Mouse (Mus musculus) left cerebral cortex, postnatal 14 days (tissue): ENCODE results near the gene Qpct. TPM values are rescaled to one million over a fixed set of nuclear protein-coding genes. Genes with fewer than 3 reads are reported as not detected.

ENCODE experiments used
- DNase-seq, 2 experiments: peaks; one replicate each; pipeline ENCODE4 v3.0.0; 2021 to 2022; ENCODE audit warnings: low spot score in 2 of 2, mixed read lengths in 1 of 2
- intact Hi-C: fragments of 180-260 bp; cut with DNase I; formaldehyde crosslinking; loops from one replicate; pipeline ENCODE4 v1.15.1; 2025
- long read RNA-seq, 2 experiments: library from polyadenylated mRNA; stranded (forward); transcript quantifications; one replicate each; pipeline ENCODE4 v2.0.0; 2021
- total RNA-seq, 2 experiments: library from RNA; stranded (reverse); gene quantifications; 2 replicates each; pipeline ENCODE4 v1.2.3; 2021

Qpct gene
- 10 to 100 TPM in 1 of 2 experiments, 1 to 10 TPM in 1; 7.9 to 12.5 TPM for total RNA-seq
- long read RNA-seq, experiment 1, transcript Qpct-201 (7 exons, 2,059 nt) = major isoform, 16 of 18 reads
- long read RNA-seq, experiment 1, partial matches to known transcripts = 0 of 18 reads
- long read RNA-seq, experiment 1, other reads (novel, unspliced or antisense) = 0 of 18 reads
- long read RNA-seq, experiment 2, partial matches to known transcripts = 0 of 5 reads
- long read RNA-seq, experiment 2, other reads (novel, unspliced or antisense) = 0 of 5 reads

- intact Hi-C loops = no loop called here
- DNase-seq = no peak
Measured at GRCm38 (mm10) chr17:79051606-79052005, at the start of gene Qpct. Gene Qpct, plus strand, starts transcription at chr17:79051906.

DNA sequence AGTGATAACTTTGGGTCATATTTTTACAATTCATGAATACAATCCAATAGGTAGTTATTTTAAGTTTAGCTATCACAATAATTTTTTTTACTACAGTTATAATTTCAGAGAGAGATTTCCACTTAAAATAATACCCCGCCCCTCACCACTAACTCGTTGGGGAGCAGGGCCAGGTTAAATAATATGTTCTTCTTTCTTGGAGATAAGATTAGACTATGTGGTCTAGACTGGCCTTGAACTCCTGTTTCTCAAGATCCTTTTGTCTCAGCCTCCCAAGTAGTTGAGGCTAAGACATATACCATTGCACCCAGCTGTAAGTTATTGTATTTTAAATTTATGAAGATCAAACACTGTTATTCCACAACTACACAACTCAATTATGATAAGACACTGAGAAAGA, 38.1 kb upstream of the Qpct start:
- no peak for DNase-seq
- intact Hi-C loops = no loop called here

DNA sequence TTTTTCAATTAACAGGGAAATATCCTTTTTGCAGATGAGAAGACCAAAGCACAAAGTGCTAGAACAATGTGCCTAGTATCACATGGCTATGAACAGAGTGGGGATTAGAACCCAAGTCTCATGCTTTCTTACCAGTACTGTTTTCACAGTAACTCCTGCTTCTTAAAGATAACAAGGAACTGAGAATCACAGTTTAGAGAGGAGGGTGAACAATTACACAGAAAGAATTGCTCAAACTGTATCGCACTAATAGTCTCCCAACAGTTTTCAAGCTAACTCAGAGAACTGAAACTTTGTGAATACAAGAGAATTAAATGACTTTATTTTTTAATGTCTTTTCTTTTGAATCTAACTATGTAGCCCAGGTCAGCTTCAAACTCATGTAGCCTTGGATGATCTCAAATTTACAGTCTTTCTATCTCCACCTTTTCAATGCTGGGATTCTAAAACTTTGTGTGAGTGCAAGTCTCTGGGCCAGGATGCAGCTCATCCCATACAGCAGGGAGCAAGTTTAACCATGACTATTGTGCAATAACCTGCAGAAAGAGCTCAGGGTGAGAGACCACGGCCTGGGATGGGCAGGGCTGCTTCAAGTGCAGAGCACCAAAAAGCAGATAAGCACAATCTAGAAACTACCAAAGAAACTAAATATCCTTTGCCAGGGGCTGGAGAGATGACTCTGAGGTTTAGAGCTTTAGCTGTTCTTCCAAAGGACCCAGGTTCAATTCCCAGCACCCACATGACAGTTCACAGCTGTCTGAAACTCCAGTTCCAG, 36.6 kb upstream of the Qpct start:
- DNase-seq = no peak

DNA sequence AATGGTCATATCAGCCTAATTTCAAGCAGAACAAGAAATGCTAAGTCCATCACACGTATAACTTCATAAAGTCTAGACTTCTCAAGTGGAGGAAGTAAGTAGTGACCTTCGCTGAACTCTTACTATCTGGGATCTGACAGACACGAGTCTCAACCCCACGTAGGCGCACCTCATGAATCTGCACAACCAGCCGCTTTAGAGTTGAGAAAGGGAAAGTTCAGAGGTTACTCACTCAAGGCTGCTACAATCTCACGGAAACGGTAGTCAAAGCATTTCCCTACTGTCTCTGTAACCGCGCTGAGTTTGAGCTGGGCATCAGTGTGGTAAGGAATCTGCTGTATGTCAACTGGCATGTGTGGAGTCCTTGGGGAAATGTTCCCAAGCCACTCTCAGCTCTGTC, 35.9 kb upstream of the Qpct start:
- no peak for DNase-seq
- intact Hi-C loops = no loop called here

More for the DNA sequence above, 36.6 kb upstream of the Qpct start:
- intact Hi-C loops = no loop called here

DNA sequence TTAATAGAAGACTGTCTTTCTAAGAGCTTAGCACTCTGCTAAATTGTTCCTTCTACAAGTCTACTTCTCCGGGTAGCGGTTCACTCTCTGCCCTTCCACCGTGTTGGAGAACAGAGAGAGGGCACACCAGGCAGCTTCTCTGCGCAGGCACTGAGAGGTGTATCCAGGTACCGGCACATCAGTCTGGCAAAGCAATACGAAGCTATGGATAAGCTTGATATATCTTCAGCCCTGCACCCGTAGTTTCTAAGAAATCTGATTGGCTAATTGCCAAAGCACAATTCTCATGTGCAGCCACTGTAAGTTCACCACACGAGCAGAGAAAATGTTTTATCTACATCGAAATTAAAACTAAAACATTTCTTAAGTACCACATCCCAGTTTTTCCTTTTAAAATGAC, 33.3 kb upstream of the Qpct start:
- no peak for DNase-seq
- intact Hi-C loops = no loop called here

DNA sequence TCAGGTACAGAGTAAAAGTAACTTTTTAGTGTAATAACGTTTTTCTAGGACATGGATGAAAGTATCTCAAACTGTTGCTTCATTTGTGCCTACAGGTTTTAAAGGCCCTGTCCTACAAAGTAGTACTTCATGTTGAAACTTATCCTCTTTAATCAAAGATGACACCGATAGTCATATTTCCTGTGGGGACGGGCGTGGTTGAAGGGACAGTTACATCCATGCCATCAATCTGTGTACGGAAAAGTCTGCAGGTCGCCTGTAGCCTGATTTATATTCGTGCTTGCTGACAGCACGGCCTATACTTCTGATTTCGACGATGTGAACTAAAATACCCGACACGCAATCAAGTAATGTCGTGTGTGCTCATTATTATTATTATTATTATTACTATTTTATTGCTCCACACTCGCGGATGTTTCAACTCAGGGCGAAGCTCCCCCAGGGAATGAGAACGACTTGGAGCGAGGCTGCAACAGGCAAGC, 31.9 kb upstream of the Qpct start:
- no peak for DNase-seq
- intact Hi-C loops = no loop called here

DNA sequence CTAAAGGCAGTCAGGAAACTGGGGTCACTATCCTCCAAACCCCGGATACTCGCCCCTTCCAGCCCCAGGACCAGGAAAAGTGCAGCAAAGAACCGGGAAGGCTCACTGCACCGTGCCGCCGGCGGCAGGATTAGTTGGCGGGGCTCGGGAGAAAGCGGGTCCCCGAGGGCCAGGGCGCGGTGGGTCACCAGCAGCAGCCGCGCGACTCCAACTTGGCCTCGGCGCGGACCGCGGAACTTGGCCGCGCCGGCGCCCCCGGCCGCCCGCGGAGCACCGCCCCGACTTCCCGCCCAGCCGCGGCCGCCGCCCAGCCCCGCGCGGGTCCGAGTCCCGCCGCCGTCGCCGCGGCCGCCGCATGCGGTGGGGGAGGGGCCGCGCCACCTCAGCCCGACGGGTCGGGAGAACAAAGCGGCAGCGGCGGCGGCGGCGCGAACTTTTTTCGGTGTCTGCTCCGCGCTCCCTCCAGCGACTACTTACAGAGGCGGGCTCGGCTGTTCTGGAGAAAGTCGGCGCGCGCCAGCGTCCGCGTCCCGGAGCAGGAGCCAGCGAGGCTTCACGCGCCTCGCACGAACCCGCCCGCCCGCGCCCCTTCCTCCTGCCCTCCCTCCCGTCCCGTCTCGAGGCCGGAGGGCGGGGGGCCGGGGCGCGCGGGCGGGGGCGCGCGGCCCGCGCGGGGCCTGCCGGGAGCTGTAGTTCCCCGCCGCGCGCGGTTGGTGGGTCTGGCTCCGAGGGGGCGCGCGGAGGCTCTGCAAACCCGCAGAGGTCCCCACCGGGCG, 31.3 kb upstream of the Qpct start, which contains the start of gene Prkd3:
TSS of gene Prkd3 (minus strand) at position 609 of the 776 bp plus-strand sequence.
- intact Hi-C loops = no loop called here

GRCm38 (mm10) chr17:79020984-79021335, 30.7 kb upstream of the Qpct start:
- intact Hi-C loops = no loop called here
- DNase-seq = no peak

More for the DNA sequence above, 31.3 kb upstream of the Qpct start, which contains the start of gene Prkd3:
- peak; percentile 31 to 55 for DNase-seq

DNA sequence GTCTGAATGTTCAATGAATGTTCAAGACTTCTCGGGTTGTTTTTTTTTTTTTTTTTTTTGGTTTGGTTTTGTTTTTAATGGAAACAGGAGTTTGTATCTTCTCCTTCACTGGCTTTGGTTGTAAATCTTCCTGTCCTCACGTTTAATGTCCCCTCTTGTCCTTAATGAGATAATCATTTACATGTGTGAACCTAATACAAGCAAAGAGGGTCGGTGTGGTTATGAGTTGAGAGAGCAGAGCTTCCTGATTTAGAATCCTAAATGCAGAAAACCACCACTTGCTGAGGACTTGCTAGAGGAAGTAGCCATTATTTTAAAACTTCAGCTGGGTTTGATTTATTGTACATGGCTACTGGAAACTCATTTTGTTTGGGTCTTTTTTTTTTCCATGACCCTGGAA, 29.0 kb upstream of the Qpct start:
- intact Hi-C loops = no loop called here
- no peak for DNase-seq

- DNase-seq = no peak
- intact Hi-C loops = no loop called here
Measured at GRCm38 (mm10) chr17:79024544-79024943, 27.2 kb upstream of the Qpct start.

- intact Hi-C loops = no loop called here
- no peak for DNase-seq
Measured at GRCm38 (mm10) chr17:79029226-79029625, 22.5 kb upstream of the Qpct start.

DNA sequence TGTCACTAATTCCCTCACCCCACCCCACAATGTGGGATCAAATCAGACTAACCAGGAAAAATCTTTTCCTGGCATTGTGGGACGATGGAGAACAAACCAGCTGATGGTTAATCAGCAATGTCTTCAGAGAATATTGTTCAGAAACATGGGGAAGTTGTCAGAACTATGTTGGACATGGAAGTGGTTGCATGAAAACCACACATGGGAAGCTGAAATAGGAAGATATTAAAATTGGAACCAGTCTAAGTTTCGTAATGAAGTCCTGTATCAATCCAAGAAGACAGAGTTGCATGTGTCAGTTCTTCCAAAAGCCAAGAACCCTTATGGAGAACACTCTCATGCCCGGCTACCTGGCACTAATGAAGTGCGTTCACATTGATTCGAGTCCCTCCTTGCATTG, 20.1 kb upstream of the Qpct start:
- intact Hi-C loops = no loop called here
- no peak for DNase-seq

DNA sequence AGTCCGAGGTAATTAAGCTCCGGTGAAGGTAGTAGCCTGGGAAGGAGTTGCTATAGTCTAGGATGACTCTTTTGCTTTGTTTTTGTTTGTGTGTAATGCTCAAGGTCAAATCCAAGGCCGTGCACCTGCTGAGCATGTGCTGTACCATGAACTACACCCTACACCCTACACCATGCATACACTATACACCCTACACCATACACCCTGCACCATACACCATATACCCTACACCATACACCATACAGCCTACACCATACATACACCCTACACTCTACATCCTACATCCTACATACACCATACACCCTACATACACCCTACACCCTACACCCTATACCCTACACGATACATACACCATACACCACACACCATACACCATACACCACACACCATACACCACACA, 18.9 kb upstream of the Qpct start:
- intact Hi-C loops = no loop called here

GRCm38 (mm10) chr17:79039660-79040059, 12.0 kb upstream of the Qpct start:
- intact Hi-C loops = no loop called here
- DNase-seq = no peak

More for the DNA sequence above, 18.9 kb upstream of the Qpct start:
- no peak for DNase-seq

GRCm38 (mm10) chr17:79043705-79044104, 8.0 kb upstream of the Qpct start:
- DNase-seq = no peak
- intact Hi-C loops = no loop called here

- intact Hi-C loops = no loop called here
Measured at GRCm38 (mm10) chr17:79052088-79052812, 544 bp downstream of the Qpct start.

DNA sequence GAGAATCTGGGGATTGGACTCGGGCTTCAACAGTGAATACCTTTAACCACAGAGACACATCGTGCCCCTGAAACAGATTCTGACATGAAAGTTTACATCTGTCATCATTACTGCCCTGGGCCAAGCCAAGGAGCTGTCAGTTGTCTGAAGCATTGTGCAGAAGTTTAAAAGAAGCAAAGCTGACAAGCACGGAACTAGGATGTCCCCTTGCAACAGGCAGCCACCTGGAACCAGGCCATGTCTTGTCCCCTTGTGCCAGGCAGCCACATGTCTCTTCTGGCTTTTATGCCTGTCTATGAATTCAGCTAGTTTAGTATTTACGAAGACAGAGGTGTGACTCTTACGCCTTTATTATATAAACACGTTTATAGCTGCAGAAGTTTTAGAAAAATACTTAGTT, 6.6 kb downstream of the Qpct start:
- intact Hi-C loops = no loop called here
- DNase-seq = no peak

More at GRCm38 (mm10) chr17:79052088-79052812, 544 bp downstream of the Qpct start:
- peak; percentile 63 to 84 for DNase-seq

DNA sequence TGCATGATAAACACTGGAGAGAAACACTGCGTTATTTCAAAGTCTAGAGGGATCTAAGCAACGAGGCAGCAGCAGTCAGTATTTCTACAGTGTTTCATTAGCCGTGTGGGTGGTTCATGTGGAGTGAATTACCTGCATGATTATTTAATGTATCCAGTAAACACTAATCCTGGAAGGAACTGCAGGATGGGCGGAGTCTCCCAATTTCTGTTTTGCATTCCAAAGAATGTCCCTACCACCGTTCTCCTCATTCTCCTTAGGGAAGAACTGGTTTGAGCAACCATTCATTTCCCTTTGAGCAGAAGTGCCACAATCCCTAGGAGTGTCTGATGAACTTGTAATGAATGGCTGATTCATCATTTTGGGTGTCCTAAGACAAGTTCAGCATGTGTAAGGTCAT, 8.5 kb downstream of the Qpct start:
- DNase-seq = no peak
- intact Hi-C loops = no loop called here

DNA sequence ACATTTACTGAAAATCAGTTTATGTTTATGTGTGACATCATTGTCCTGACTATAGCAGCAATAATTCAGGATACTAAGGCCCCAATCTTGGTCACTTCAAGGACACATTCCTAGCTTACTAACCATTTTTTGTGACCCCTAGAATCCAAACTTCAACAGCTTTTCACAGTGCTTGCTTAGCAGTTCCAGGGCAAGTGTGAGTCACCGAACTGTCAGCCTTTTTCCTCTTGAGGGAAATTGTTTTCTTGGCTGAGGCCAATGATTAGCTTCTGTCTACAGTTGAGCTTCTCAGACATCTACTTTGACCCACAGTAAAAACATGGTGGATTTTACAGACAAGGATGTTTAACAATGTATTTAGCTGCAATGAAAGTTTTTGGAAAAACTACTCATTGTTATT, 12.5 kb downstream of the Qpct start:
- no peak for DNase-seq
- intact Hi-C loops = no loop called here
